Mouse (Mus musculus): Measurements from ENCODE around the gene Pfkm. TPM values are rescaled to one million over a fixed set of nuclear protein-coding genes. Genes with fewer than 3 reads are reported as not detected.

Pfkm gene
- polyA plus RNA-seq, 1 experiment from 2014 or later: 4.4 TPM

Other genes starting within 250 kb of the Pfkm start
- 2.1 to 3.4 TPM (median 2.6 TPM) in 3 replicates for gene Hdac7, start 248.1 kb upstream of the Pfkm start, polyA plus RNA-seq (2018)
- gene Vdr, start 182.0 kb upstream of the Pfkm start, polyA plus RNA-seq (2018): 0.11 to 0.61 TPM (median 0.16 TPM) in 3 replicates
- gene Tmem106c, start 128.4 kb upstream of the Pfkm start, polyA plus RNA-seq (2018): 43.3 to 54.3 TPM (median 47.9 TPM) in 3 replicates
- not detected in 3 replicates for gene Col2a1, start 87.9 kb upstream of the Pfkm start, polyA plus RNA-seq (2018)
- gene Senp1, start 1.2 kb downstream of the Pfkm start, polyA plus RNA-seq (2018): 11.1 to 14.4 TPM (median 13.4 TPM) in 3 replicates
- gene Asb8, start 73.0 kb downstream of the Pfkm start, polyA plus RNA-seq (2018): 26.1 to 34.8 TPM (median 30.3 TPM) in 3 replicates
- not detected in 3 replicates for gene Ccdc184, start 74.6 kb downstream of the Pfkm start, polyA plus RNA-seq (2018)
- gene Olfr288, start 103.0 kb downstream of the Pfkm start, polyA plus RNA-seq (2018): not detected in 3 replicates
- gene Gm44579, start 128.4 kb downstream of the Pfkm start, polyA plus RNA-seq (2018): not detected in 3 replicates
- not detected in 3 replicates for gene Olfr287, start 128.5 kb downstream of the Pfkm start, polyA plus RNA-seq (2018)
- gene Olfr286, start 141.9 kb downstream of the Pfkm start, polyA plus RNA-seq (2018): not detected in 3 replicates
- not detected in 3 replicates for gene H1fnt, start 164.7 kb downstream of the Pfkm start, polyA plus RNA-seq (2018)
- gene Zfp641, start 203.6 kb downstream of the Pfkm start, polyA plus RNA-seq (2018): not detected in 3 replicates
- gene Olfr285, start 224.8 kb downstream of the Pfkm start, polyA plus RNA-seq (2018): not detected in 3 replicates
- not detected in 3 replicates for gene Olfr284, start 248.4 kb downstream of the Pfkm start, polyA plus RNA-seq (2018)